Mouse (Mus musculus): ENCODE data around the gene Cadps2. TPM values are rescaled to one million over a fixed set of nuclear protein-coding genes. Genes with fewer than 3 reads are reported as not detected.
A peak's percentile ranks its signal among the peaks of the same experiment; 100 is the strongest.

Gene Cadps2
- polyA plus RNA-seq, 1 experiment from 2014 or later, result 4.7 TPM

- peaks cover 21% of the 10 kb centered on the region for H3K4me1 ChIP-seq (replicated peaks)
- H3K4me2 ChIP-seq, result no peak overlapping the region
- WGBS, result 4% methylated on average over 17 of the region's 17 CpGs
- no peak overlapping the region for H3K27ac ChIP-seq
- H3K27me3 ChIP-seq, result peaks cover 90% of the 10 kb centered on the region
- H3K36me3 ChIP-seq, result no peaks in the 10 kb centered on the region
- no peak for ATAC-seq (ENCODE audit: low FRiP score)
- H3K4me3 ChIP-seq, result no peak overlapping the region
- no peaks in the 10 kb centered on the region for H3K9me3 ChIP-seq
- no peak overlapping the region for H3K9ac ChIP-seq
Measured at GRCm38 (mm10) chr6:23246061-23246789, 593.0 kb downstream of the Cadps2 start.

GRCm38 (mm10) chr6:23245545-23246011 lies 593.6 kb downstream of the Cadps2 start:
- H3K9me3 ChIP-seq, result no peaks in the 10 kb centered on the region
- WGBS, result 1% methylated on average over 23 of the region's 23 CpGs
- H3K27me3 ChIP-seq, result peaks cover 92% of the 10 kb centered on the region
- no peak overlapping the region for H3K27ac ChIP-seq
- H3K4me3 ChIP-seq, result no peak overlapping the region
- no peak for ATAC-seq (ENCODE audit: low FRiP score)
- H3K9ac ChIP-seq, result no peak overlapping the region
- H3K4me2 ChIP-seq, result no peak overlapping the region
- peaks cover 21% of the 10 kb centered on the region for H3K4me1 ChIP-seq (replicated peaks)
- H3K36me3 ChIP-seq, result no peaks in the 10 kb centered on the region

DNA sequence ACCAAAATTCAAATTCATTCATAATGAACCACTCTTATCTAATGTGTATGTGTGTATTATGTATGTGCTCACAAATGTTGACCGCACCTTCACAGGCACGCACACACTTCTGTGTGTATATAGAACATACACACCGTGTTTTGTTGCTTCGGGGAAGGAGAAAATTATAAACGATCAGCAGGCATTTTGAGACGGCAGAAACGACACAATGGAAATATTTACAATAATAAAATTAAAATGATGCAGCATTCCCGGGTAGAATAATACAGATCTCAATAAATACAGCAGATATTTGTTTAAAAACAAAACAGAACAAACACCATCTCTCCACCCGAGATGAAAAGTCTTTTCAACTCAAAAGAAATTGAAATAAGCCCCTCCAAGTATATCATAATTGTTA lies 594.1 kb downstream of the Cadps2 start:
- H3K4me2 ChIP-seq, result no peak overlapping the region
- no peak overlapping the region for H3K27ac ChIP-seq
- no peak overlapping the region for H3K4me3 ChIP-seq
- peaks cover 89% of the 10 kb centered on the region for H3K27me3 ChIP-seq
- 17% methylated on average over 9 of the region's 9 CpGs for WGBS
- peaks cover 21% of the 10 kb centered on the region for H3K4me1 ChIP-seq (replicated peaks)
- H3K9me3 ChIP-seq, result no peaks in the 10 kb centered on the region
- no peaks in the 10 kb centered on the region for H3K36me3 ChIP-seq
- H3K9ac ChIP-seq, result no peak overlapping the region
- no peak for ATAC-seq (ENCODE audit: low FRiP score)

DNA sequence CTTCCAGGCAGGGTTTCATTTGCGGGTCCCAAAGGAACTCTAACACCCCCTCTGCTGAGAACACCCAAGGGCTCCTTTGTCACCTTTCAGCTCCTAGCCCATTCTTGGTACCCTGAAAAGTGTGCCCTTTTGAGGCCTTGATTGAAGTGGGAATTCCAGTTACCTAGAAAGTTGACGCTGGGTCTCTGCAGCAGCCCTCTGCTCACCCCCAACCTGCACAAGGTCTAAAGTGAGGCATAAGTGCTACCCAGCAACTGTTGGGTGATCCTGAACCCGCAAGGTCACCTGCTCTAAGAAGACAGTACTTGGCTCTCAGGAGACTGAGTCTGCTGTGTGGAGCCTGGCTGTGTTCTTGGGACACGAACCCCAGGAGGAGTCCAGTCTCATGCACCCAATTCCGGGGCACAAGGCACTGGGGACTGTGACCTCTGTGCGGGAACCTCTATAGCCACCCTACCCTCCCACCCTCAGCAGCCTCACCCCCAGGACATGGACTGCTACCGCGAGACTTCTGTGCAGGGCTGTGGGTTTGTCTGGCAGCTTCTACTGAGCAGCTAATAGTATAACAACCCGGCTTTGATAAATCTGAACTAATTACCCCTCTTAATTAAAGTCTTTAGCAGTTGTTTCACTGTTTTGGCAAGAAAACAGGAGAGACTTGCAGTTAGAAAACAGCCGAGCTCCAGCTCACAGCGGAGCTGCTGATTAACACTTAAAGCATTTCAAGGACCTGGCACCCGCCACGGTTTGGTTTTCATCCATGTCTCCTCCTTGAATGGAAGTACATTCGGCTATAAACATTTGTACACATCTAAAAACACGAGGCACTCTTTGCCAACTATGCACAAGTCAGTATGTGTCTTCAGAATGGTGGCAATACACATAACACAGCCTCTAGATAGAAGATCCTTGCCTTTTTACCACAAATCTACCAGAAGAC lies 595.1 kb downstream of the Cadps2 start:
- Histone ChIP-seq H3K4me2 (no peak overlapping the region), H3K9ac (no peak overlapping the region), H3K27ac (no peak overlapping the region), H3K9me3 (no peaks in the 10 kb centered on the region), H3K4me3 (no peak overlapping the region), H3K36me3 (no peaks in the 10 kb centered on the region), H3K4me1 (replicated peaks) (peaks cover 13% of the 10 kb centered on the region), H3K27me3 (peaks cover 86% of the 10 kb centered on the region)
- ATAC-seq (ENCODE audit: low FRiP score), result 0 out of 2 replicates have a peak, but pooled peaks have one; percentile 33
- WGBS, result 3% methylated on average over 15 of the region's 15 CpGs

Other genes starting within 250 kb of the Cadps2 start
- not detected in 2 replicates for gene Rnf133, start 189.1 kb downstream of the Cadps2 start, polyA plus RNA-seq (2015; fragmentation: Nextera tagmentation; extraction: Ambion mirVana)
- gene Rnf148, start 184.3 kb downstream of the Cadps2 start, polyA plus RNA-seq (2015; fragmentation: Nextera tagmentation; extraction: Ambion mirVana), result not detected in 2 replicates
- gene Tas2r118, start 130.6 kb upstream of the Cadps2 start, polyA plus RNA-seq (2015; fragmentation: Nextera tagmentation; extraction: Ambion mirVana), result not detected in 2 replicates